Mouse (Mus musculus) liver, embryonic 13.5 days (tissue): ENCODE measurements around the gene Mccc2. TPM values are rescaled to one million over a fixed set of nuclear protein-coding genes. Genes with fewer than 3 reads are reported as not detected.

ENCODE experiments used
- ATAC-seq: fragments of 200-750 bp; cut with Nextera tagmentation; 2 replicates; pipeline ENCODE4 v1.8.0; 2017; ENCODE audit warnings: low read depth, mild to moderate bottlenecking, moderate number of reproducible peaks, moderate library complexity
- DNase-seq: peaks from one replicate; pipeline ENCODE4 v3.0.0; 2022
- H3K27ac ChIP-seq: fragments of 300-500 bp; sonication (generic); 2 replicates; pipeline ENCODE4 v1.5.1; 2015; ENCODE audit warnings: moderate library complexity, mild to moderate bottlenecking, inconsistent platforms
- H3K27me3 ChIP-seq: fragments of 300-500 bp; sonication (generic); 2 replicates; pipeline ENCODE4 v1.6.1; 2015; ENCODE audit warnings: mild to moderate bottlenecking, inconsistent platforms
- H3K36me3 ChIP-seq: fragments of 300-500 bp; sonication (generic); 2 replicates; pipeline ENCODE4 v1.6.1; 2015; ENCODE audit warnings: mild to moderate bottlenecking, inconsistent platforms
- H3K4me1 ChIP-seq: fragments of 300-500 bp; sonication (generic); replicated peaks from 2 replicates; pipeline ENCODE4 v1.6.1; 2015; ENCODE audit warnings: inconsistent platforms
- H3K4me2 ChIP-seq: fragments of 300-500 bp; sonication (generic); 2 replicates; pipeline ENCODE4 v1.6.1; 2015; ENCODE audit warnings: inconsistent platforms, mild to moderate bottlenecking, moderate library complexity
- H3K4me3 ChIP-seq: fragments of 300-500 bp; sonication (generic); replicated peaks from 2 replicates; pipeline ENCODE4 v1.5.1; 2015; ENCODE audit warnings: mild to moderate bottlenecking, inconsistent platforms
- H3K9ac ChIP-seq: fragments of 300-500 bp; sonication (generic); 2 replicates; pipeline ENCODE4 v1.6.1; 2015; ENCODE audit warnings: mild to moderate bottlenecking, inconsistent platforms
- H3K9me3 ChIP-seq: fragments of 300-500 bp; sonication (generic); replicated peaks from 2 replicates; pipeline ENCODE4 v1.6.1; 2016; ENCODE audit warnings: inconsistent platforms
- WGBS: fragments of 180-500 bp; shearing (Covaris S2); methylation state at CpG from one replicate; pipeline ENCODE4 v1.1.7; 2015; ENCODE audit not compliant: insufficient replicate concordance; 5-methylcytosine and 5-hydroxymethylcytosine counted together
- polyA plus RNA-seq: library from polyadenylated mRNA; unstranded; fragments of >200 nt; fragmentation: Nextera tagmentation; extraction: Ambion mirVana; gene quantifications from 2 replicates; pipeline ENCODE4 v1.2.1, GENCODE M21; 2015

The Mccc2 gene
- polyA plus RNA-seq, 1 experiment from 2014 or later, result 16.2 TPM

- no peak overlapping the region for H3K9ac ChIP-seq
- 92% methylated on average over 1 of the region's 1 CpGs for WGBS
- no peaks in the 10 kb centered on the region for H3K36me3 ChIP-seq
- no peak overlapping the region for H3K4me3 ChIP-seq
- H3K4me2 ChIP-seq, result no peak overlapping the region
- H3K27ac ChIP-seq, result no peak overlapping the region
- no peaks in the 10 kb centered on the region for H3K4me1 ChIP-seq
- DNase-seq (no peak), ATAC-seq (no peak)
- H3K9me3 ChIP-seq, result no peaks in the 10 kb centered on the region
- no peaks in the 10 kb centered on the region for H3K27me3 ChIP-seq
These were observed 32.1 kb downstream of the Mccc2 start for GRCm38 (mm10) chr13:99983320-99983719.

DNA sequence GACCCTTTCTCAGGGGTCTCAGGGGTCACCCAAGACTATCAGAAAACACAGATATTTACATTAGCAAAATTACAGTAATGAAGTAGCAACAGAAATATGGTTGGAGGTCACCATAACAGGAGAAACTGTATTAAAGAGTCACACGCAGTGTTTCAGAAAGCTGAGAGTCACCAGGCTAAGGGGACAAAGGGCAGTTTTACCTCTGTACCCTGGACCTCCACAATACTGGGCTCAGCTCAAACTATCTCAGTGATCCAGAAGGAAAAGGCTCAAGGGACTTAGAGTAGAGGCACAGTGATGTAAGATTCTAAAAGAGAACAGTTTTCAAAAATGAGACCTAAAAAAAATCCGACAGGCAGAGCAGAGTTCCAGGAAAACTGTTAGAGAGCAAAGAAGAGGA, 36.0 kb downstream of the Mccc2 start:
- Histone ChIP-seq H3K27ac (no peak overlapping the region), H3K9ac (no peak overlapping the region), H3K27me3 (no peaks in the 10 kb centered on the region), H3K9me3 (no peaks in the 10 kb centered on the region), H3K4me1 (no peaks in the 10 kb centered on the region), H3K4me2 (no peak overlapping the region), H3K4me3 (no peak overlapping the region), H3K36me3 (peaks cover 7% of the 10 kb centered on the region)
- no peak for ATAC-seq
- 49% methylated on average over 2 of the region's 2 CpGs for whole genome bisulfite sequencing
- no peak for DNase-seq

GRCm38 (mm10) chr13:99970089-99970488, 45.4 kb downstream of the Mccc2 start:
- Histone ChIP-seq H3K27ac (no peak overlapping the region), H3K4me1 (no peaks in the 10 kb centered on the region), H3K4me3 (no peak overlapping the region), H3K36me3 (peaks cover 7% of the 10 kb centered on the region; the same call in 1 of the 2 replicates), H3K27me3 (no peaks in the 10 kb centered on the region), H3K9me3 (no peaks in the 10 kb centered on the region), H3K4me2 (no peak overlapping the region), H3K9ac (no peak overlapping the region)
- DNase-seq (no peak), ATAC-seq (no peak)
- WGBS, result 77% methylated on average over 5 of the region's 5 CpGs

- Histone ChIP-seq H3K4me1 (no peaks in the 10 kb centered on the region), H3K4me2 (no peak overlapping the region), H3K36me3 (peaks cover 10% of the 10 kb centered on the region; the same call in 1 of the 2 replicates), H3K27ac (no peak overlapping the region), H3K27me3 (no peaks in the 10 kb centered on the region), H3K4me3 (no peak overlapping the region), H3K9me3 (no peaks in the 10 kb centered on the region), H3K9ac (no peak overlapping the region)
- DNase-seq, result no peak
- WGBS, result 77% methylated on average over 11 of the region's 11 CpGs
- no peak for ATAC-seq
These were observed 48.3 kb downstream of the Mccc2 start for GRCm38 (mm10) chr13:99967013-99967678.

- Histone ChIP-seq H3K27ac (no peak overlapping the region), H3K36me3 (peaks cover 7% of the 10 kb centered on the region; the same call in 1 of the 2 replicates), H3K9me3 (no peaks in the 10 kb centered on the region), H3K4me1 (no peaks in the 10 kb centered on the region), H3K4me3 (no peak overlapping the region), H3K4me2 (no peak overlapping the region), H3K9ac (no peak overlapping the region), H3K27me3 (no peaks in the 10 kb centered on the region)
- ATAC-seq (no peak), DNase-seq (no peak)
- WGBS, result 77% methylated on average over 6 of the region's 6 CpGs
These were observed 51.6 kb downstream of the Mccc2 start for GRCm38 (mm10) chr13:99963814-99964213.

GRCm38 (mm10) chr13:99961661-99962060, 53.8 kb downstream of the Mccc2 start:
- H3K4me3 ChIP-seq, result no peak overlapping the region
- 76% methylated on average over 4 of the region's 4 CpGs for WGBS
- ATAC-seq (no peak), DNase-seq (no peak)
- no peak overlapping the region for H3K9ac ChIP-seq
- no peaks in the 10 kb centered on the region for H3K9me3 ChIP-seq
- no peak overlapping the region for H3K27ac ChIP-seq
- no peaks in the 10 kb centered on the region for H3K4me1 ChIP-seq
- H3K4me2 ChIP-seq, result no peak overlapping the region
- no peaks in the 10 kb centered on the region for H3K27me3 ChIP-seq
- H3K36me3 ChIP-seq, result peaks cover 12% of the 10 kb centered on the region; the same call in 1 of the 2 replicates

- WGBS, result 57% methylated on average over 1 of the region's 1 CpGs
These were observed 59.9 kb downstream of the Mccc2 start for GRCm38 (mm10) chr13:99955591-99955944.

GRCm38 (mm10) chr13:99954902-99955590, 60.4 kb downstream of the Mccc2 start:
- DNase-seq, result no peak
- Histone ChIP-seq H3K4me3 (no peak overlapping the region), H3K27me3 (no peaks in the 10 kb centered on the region), H3K4me1 (no peaks in the 10 kb centered on the region), H3K36me3 (peaks cover 12% of the 10 kb centered on the region; the same call in 1 of the 2 replicates), H3K9ac (no peak overlapping the region), H3K27ac (no peak overlapping the region), H3K4me2 (no peak overlapping the region), H3K9me3 (no peaks in the 10 kb centered on the region)
- ATAC-seq, result no peak
- 72% methylated on average over 5 of the region's 5 CpGs for WGBS

More at GRCm38 (mm10) chr13:99955591-99955944, 59.9 kb downstream of the Mccc2 start:
- DNase-seq, result no peak
- Histone ChIP-seq H3K9ac (no peak overlapping the region), H3K4me1 (no peaks in the 10 kb centered on the region), H3K36me3 (peaks cover 12% of the 10 kb centered on the region; the same call in 1 of the 2 replicates), H3K27ac (no peak overlapping the region), H3K27me3 (no peaks in the 10 kb centered on the region), H3K4me3 (no peak overlapping the region), H3K4me2 (no peak overlapping the region), H3K9me3 (no peaks in the 10 kb centered on the region)
- no peak for ATAC-seq

DNA sequence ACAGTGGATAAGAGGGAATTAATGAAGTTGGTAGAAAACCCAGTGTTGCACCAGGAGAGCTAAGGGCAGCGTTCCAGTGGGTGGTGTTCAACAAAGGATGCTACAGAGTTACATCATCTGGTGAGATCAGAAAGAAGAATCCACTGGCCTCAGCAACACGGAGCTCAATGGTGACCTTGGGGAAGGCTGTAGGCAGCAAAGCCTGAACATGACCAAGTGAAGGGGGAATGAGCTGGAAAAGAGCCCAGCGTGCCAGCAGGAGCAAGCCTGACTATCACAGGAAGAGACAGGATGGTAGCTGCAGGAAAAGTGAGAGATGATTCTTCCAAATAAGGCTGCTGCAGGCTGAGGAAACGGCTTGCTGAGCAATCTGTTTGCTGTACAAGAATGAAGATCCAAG, 68.0 kb downstream of the Mccc2 start:
- ATAC-seq (no peak), DNase-seq (no peak)
- Histone ChIP-seq H3K9ac (no peak overlapping the region), H3K4me1 (no peaks in the 10 kb centered on the region), H3K27me3 (no peaks in the 10 kb centered on the region), H3K4me2 (no peak overlapping the region), H3K4me3 (no peak overlapping the region), H3K36me3 (0 out of 2 replicates have a peak, but pooled peaks cover 8% of the 10 kb centered on the region), H3K27ac (no peak overlapping the region), H3K9me3 (no peaks in the 10 kb centered on the region)
- 63% methylated on average over 4 of the region's 4 CpGs for WGBS

GRCm38 (mm10) chr13:99943525-99943924, 71.9 kb downstream of the Mccc2 start:
- WGBS, result 75% methylated on average over 2 of the region's 2 CpGs
- Histone ChIP-seq H3K4me3 (no peak overlapping the region), H3K4me2 (no peak overlapping the region), H3K9me3 (no peaks in the 10 kb centered on the region), H3K9ac (no peak overlapping the region), H3K27ac (no peak overlapping the region), H3K36me3 (0 out of 2 replicates have a peak, but pooled peaks cover 8% of the 10 kb centered on the region), H3K4me1 (no peaks in the 10 kb centered on the region), H3K27me3 (no peaks in the 10 kb centered on the region)
- ATAC-seq (no peak), DNase-seq (no peak)

DNA sequence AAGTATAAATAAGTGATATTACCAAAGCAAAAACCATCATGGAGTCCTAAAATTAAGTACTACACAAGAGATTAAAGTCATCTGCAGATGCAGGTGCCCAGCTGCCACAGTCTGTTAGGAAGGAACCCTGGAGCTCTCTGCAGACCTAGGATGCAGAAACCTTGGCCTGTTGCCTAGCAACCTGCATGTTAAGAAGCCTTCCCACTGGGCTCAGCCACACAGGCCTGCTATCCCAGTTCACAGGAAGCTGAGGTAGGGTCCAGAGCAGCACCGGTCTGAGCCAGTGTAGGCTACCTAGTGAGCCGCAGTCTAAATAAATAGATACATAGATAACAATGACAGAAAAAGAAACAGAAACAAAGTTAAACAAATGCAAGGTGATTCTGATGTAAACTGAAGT, 74.8 kb downstream of the Mccc2 start:
- H3K4me1 ChIP-seq, result no peaks in the 10 kb centered on the region
- DNase-seq, result no peak

DNA sequence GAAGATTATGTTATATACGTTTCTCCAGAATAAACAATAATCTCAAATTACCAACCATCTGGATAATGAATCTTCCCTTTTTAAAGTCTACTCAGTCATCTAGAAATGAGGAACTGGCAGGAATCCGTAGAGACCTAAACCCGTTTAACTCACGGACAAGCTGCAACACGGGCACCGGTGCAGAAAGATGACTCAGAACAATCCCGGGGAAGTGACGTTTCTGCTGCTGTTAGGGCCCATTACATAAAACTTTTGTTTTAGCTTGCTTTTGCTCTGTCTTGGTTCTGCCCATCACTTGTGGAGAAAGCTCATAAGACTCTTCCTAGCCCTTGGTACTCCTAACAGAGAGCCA, 76.1 kb downstream of the Mccc2 start:
- no peaks in the 10 kb centered on the region for H3K9me3 ChIP-seq

More for the DNA sequence above, 74.8 kb downstream of the Mccc2 start:
- no peak overlapping the region for H3K4me2 ChIP-seq
- 28% methylated on average over 2 of the region's 2 CpGs for WGBS
- no peaks in the 10 kb centered on the region for H3K9me3 ChIP-seq
- ATAC-seq, result no peak
- H3K9ac ChIP-seq, result no peak overlapping the region
- no peaks in the 10 kb centered on the region for H3K27me3 ChIP-seq
- no peaks in the 10 kb centered on the region for H3K36me3 ChIP-seq
- H3K27ac ChIP-seq, result no peak overlapping the region
- no peak overlapping the region for H3K4me3 ChIP-seq

More for the DNA sequence above, 76.1 kb downstream of the Mccc2 start:
- no peak for DNase-seq
- H3K9ac ChIP-seq, result no peak overlapping the region
- no peaks in the 10 kb centered on the region for H3K27me3 ChIP-seq
- H3K4me2 ChIP-seq, result no peak overlapping the region
- H3K4me1 ChIP-seq, result no peaks in the 10 kb centered on the region
- 16% methylated on average over 8 of the region's 8 CpGs for WGBS
- H3K4me3 ChIP-seq, result no peak overlapping the region
- ATAC-seq, result no peak
- H3K36me3 ChIP-seq, result no peaks in the 10 kb centered on the region
- no peak overlapping the region for H3K27ac ChIP-seq
